ENCODE assay signal across 18 mouse cellular contexts in genomic region chr8:44024028-44024427, GRCm38 (mm10).
"Had no signal": no experiment of that assay in that cellular context is flagged by ENCODE, and none has a peak within 500 bp of the region (broad histone marks: within the 10 kb centered on the region; RNA-seq: fewer than 3 reads in every experiment).

No protein-coding gene starts in this region.

- DNase-seq: gastrocnemius, postnatal 14 days; gastrocnemius, postnatal 36 days; heart, adult 11 months; heart, adult 2 months; heart, postnatal 10 days; heart, postnatal 4 days; kidney, adult 18-20 months; kidney, adult 8-10 months; kidney, postnatal 10 days; kidney, postnatal 25 days; layer of hippocampus, adult 9-11 months; layer of hippocampus, postnatal 36 days; left cerebral cortex, postnatal 4 days had no signal

- ATAC-seq: hindbrain, embryonic 16.5 days; inflammation-experienced regulatory T-cells, adult 6 months; intestine, embryonic 15.5 days; intestine, postnatal 0 days; liver, embryonic 12.5 days had no signal
